Mouse (Mus musculus) MN1 (cell line): Measurements from ENCODE around the gene Hspa1b.

Experiments
- DNase-seq: peaks from one replicate; pipeline ENCODE4 v3.0.0-alpha.2; 2016; ENCODE audit warnings: low spot score

Hspa1b gene

DNA sequence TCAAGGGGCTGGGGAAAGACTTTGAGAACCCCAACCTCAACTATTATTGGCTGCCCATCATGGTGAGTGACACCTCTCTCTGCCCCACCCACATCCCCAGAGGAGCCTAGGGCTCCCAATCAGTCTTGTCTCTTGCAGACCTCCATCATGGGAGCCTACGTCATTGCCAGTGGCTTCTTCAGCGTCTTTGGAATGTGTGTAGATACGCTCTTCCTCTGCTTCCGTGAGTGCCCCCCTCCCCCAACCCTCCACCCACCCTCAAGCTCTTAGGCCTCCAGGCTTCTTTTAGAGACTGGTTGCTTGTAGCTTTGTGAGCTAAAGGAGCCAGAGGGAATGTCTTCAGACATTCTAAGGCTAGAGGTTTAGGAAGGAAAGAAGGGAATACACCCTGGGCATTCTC lies 30.2 kb downstream of the Hspa1b start:
- DNase-seq, result no peak

DNA sequence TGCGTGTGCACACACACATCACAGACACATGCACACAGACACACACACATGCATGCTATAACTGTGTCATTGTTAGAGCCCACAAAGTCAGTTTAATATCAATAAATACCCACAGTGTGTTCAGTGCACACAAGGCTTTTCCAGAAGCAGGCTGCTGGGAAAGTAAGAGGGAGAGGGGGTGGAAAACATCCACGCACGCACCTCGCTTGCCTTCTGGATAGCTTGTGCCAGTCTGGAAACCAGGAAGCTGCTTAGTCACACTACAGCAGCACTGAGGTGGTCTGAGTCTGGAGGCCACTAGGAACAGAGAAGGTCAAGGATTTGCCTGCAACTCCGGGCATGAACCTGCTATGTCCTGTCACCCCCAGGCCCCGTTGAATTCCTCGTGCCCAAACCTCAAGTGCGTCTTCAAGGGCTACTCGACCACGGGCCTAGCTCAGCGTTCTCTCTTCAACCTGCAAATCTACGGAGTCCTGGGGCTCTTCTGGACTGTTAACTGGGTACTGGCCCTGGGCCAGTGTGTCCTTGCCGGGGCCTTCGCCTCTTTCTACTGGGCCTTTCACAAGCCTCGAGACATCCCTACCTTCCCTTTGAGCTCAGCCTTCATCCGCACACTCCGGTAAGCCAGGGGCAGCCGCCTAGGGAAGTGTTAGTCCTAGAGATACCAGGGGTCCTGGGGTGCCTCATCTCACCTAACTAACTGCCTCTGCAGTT lies 31.6 kb downstream of the Hspa1b start:
- no peak for DNase-seq

DNA sequence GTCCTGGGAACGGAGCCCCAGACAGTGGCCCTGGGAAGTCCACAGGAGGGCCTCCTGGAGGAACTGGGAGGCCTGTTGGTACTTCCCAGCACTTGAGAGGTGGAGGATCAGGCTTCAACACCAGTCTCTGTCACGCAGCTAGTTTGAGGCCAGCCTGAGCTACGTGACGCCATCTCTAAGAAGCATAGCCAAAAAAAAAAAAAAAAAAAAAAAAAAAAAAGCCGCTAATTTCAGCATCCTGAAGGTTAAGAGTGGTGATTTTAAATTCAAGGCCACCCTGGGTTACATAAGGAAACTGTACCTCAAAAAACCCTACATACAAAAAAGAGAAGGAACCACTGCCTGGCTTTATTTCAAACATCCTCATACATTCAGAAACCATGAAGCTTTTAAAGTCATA lies 34.8 kb downstream of the Hspa1b start:
- DNase-seq, result no peak

DNA sequence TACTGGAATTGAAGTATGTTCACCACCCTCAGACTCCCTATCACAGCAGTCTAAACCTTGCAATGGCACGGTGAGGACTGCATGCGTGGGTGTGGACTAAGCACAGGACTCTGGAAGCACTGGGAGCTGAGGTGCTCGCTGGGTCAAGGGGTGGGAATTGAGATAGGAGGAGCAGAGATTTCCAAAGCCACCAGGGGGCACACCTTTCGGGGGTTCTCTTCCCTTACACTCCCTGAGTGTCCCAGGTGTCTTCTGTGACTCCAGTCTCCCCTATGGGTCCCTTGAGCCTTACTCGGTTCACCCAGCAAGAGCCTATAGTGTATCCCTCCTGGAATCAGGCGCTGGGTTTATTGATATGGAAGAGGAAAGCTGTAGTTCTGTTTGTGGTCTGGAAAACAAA lies 36.1 kb downstream of the Hspa1b start:
- DNase-seq, result peak; percentile 26

DNA sequence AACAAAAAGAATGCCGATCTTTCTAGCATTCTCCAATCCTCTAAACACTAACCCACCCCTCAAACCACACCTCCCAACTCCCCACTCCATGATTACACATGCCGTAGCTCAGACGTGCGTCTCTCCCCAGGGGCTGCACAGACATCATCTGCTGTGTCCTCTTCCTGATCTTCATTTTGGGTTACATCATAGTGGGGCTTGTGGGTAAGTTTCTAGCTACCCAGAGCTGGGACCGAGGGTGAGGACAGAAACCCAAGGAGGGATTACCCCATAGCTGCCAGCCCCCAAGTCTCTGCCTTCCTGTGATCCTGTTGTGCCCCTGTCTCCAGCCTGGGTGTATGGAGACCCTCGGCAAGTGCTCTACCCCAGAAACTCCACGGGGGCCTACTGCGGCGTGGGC lies 41.9 kb downstream of the Hspa1b start:
- DNase-seq, result no peak

DNA sequence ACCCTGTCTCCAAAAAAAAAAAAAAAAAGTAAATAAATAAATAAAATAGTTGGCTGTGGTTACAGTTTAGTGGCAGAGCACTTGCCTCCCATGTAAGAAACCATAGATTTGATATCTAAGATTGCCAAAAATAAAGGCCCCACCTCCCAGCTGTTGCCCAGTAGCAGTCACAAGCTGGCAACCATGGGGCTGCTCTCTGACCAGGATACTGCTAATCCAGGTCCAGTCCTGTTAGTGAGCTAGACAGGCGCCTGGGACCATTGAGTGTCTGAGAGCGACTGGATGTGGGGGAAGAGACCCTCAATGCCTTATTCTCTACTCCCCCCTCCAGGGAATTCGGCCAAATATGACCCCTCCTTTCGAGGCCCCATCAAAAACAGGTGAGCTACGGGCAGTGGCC lies 42.7 kb downstream of the Hspa1b start:
- DNase-seq, result no peak

DNA sequence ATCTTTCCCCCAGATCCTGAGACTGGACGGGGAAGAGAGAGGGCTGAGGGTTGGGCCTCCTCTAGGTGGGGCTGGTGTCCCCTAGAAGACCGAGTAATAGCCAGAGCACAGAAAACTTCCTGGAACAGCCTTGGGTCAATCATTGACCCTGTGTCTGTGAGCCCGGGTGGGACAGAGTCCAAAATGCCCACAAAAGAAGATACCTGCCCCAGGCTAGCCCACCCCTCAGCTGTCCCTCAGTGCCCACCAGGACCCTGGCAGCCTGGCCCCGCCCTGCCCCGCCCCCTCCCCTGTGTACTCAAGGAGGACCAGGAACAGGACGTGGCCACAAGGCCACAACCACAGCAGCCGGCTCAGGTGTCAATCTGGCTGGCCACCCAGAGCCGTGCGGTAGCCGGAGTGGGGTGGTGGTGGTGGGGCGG lies 43.6 kb downstream of the Hspa1b start:
- peak; percentile 51 for DNase-seq

DNA sequence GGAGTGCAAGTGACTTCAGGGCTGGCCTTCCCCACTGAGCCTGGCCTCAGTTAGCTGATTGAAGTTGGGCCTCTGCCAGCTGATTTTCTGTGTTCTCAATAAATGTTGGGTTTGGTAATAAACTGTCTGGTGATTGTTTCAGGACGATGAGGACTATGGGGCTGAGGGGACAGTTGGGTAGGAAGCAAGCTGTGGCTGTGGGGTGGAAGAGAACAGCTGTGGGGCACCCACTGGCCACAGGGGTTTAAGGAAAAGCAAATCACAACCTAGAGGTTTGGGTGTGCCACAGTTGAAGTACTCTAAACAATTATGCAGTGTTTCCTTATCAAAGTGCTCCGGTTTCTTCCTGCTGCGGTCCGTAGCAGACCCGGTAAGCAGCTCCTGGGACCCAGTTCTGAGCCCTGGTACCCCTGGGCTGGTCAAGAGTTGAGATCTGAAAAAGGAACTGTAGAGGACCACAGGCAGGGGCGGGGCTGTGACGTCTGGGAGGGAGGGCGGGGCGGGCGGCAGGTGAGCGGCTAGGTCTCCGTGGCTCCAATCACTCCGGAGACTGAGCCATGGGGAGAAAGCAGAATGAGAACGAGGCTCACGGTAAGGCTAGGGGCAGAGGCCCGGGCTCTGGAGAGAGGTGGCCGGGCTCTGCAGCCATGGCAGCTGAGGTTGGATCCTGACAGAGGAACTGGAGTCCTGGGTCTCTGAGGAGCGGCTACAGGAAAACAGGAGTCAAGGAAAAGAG lies 44.9 kb downstream of the Hspa1b start, which contains the start of gene Slc44a4:
Gene Slc44a4 (plus strand): TSS at position 537 of the 736 bp plus-strand sequence.
- no peak for DNase-seq

DNA sequence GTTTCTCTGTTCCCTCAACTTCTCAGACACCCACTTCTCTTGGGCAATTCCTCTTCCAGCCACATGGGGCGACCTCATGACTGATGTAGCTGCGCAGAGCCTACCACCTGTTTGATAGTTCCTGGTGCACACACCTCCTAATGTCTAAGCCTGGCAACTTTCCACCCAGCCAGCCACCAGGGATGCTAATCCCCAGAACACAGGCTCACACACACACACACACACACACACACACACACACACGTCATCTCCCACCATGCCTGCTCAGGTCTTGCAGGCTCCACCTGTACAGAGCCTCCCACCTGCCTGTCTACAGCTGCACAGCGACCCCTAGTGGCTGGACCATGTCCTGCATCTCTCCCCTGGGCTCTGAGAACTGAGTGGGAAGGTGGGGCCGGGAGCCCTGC lies 47.1 kb downstream of the Hspa1b start:
- peak; percentile 81 for DNase-seq

DNA sequence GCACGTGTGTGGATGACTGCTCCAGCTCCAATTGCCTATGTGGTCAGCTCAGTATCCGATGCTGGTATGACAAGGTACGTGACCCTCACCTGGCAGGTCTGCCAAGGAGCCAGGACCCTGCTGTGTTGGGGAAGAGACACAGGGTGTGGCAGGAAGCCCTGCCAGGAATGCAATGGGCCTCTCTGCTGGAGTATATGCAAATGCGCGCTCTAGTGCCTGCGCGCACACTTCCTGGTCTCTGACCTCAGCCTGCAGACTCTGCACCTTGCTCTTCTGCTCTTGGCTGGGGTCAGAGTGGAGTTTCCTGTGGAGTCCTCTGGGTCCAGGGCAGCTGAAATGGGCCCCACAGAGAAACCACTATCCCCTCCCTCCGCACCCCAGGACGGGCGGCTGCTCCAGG lies 48.1 kb downstream of the Hspa1b start:
- DNase-seq, result no peak
